Mouse (Mus musculus) spleen, postnatal 36 days (tissue): Measurements from ENCODE around the gene Tnrc18.

ENCODE experiments used
- DNase-seq, 2 experiments: peaks; one replicate each; pipeline ENCODE4 v3.0.0; 2022; ENCODE audit warnings: low spot score in 2 of 2, mixed read lengths in 1 of 2

Gene Tnrc18

GRCm38 (mm10) chr5:142692248-142692647 lies 125.2 kb downstream of the Tnrc18 start, which contains the start of gene Slc29a4:
Gene Slc29a4, plus strand, starts transcription at chr5:142692512.
- no peak for DNase-seq

- no peak for DNase-seq
Observed at GRCm38 (mm10) chr5:142690343-142690742, 127.1 kb downstream of the Tnrc18 start.

GRCm38 (mm10) chr5:142688866-142689265 lies 128.6 kb downstream of the Tnrc18 start:
- no peak for DNase-seq

- no peak for DNase-seq
Observed at GRCm38 (mm10) chr5:142682529-142682928, 134.9 kb downstream of the Tnrc18 start.

- DNase-seq = no peak
Observed at GRCm38 (mm10) chr5:142681911-142682310, 135.6 kb downstream of the Tnrc18 start.

- DNase-seq = no peak
Observed at GRCm38 (mm10) chr5:142679065-142679464, 138.4 kb downstream of the Tnrc18 start.

- DNase-seq = no peak
Observed at GRCm38 (mm10) chr5:142678141-142678571, 139.3 kb downstream of the Tnrc18 start.
